Mouse (Mus musculus) hindbrain, embryonic 14.5 days (tissue): Measurements from ENCODE around the gene Gm10272. TPM values are rescaled to one million over a fixed set of nuclear protein-coding genes. Genes with fewer than 3 reads are reported as not detected.

Source experiments
- ATAC-seq: fragments of 200-750 bp; cut with Nextera tagmentation; 2 replicates; pipeline ENCODE4 v1.8.0; 2017; ENCODE audit warnings: moderate number of reproducible peaks, mild to moderate bottlenecking, moderate TSS enrichment, moderate library complexity; ENCODE audit not compliant: low FRiP score
- DNase-seq: peaks from one replicate; pipeline ENCODE4 v3.0.0-alpha.2; 2015; ENCODE audit warnings: low spot score
- H3K27ac ChIP-seq: fragments of 300-500 bp; sonication (generic); 2 replicates; pipeline ENCODE4 v1.5.1; 2014; ENCODE audit warnings: mild to moderate bottlenecking, moderate library complexity
- H3K27me3 ChIP-seq: fragments of 300-500 bp; sonication (generic); 2 replicates; pipeline ENCODE4 v1.6.1; 2014; ENCODE audit warnings: mild to moderate bottlenecking, low read length, mixed read lengths; ENCODE audit not compliant: control insufficient read depth, insufficient read depth
- H3K36me3 ChIP-seq: fragments of 300-500 bp; sonication (generic); replicated peaks from 2 replicates; pipeline ENCODE4 v1.6.1; 2014; ENCODE audit not compliant: control insufficient read depth, insufficient read depth
- H3K4me1 ChIP-seq: fragments of 300-500 bp; sonication (generic); replicated peaks from 2 replicates; pipeline ENCODE4 v1.6.1; 2014; ENCODE audit warnings: antibody characterized with exemption, low read length, mixed read lengths; ENCODE audit not compliant: control insufficient read depth, insufficient read depth
- H3K4me2 ChIP-seq: fragments of 300-500 bp; sonication (generic); replicated peaks from 2 replicates; pipeline ENCODE4 v1.6.1; 2014; ENCODE audit warnings: mild to moderate bottlenecking, moderate library complexity
- H3K4me3 ChIP-seq: fragments of 300-500 bp; sonication (generic); replicated peaks from 2 replicates; pipeline ENCODE4 v1.5.1; 2014; ENCODE audit warnings: mild to moderate bottlenecking, low read length
- H3K9ac ChIP-seq: fragments of 300-500 bp; sonication (generic); 2 replicates; pipeline ENCODE4 v1.6.1; 2014
- H3K9me3 ChIP-seq: fragments of 300-500 bp; sonication (generic); 2 replicates; pipeline ENCODE4 v1.6.1; 2016; ENCODE audit warnings: low read length; ENCODE audit not compliant: control insufficient read depth
- WGBS: fragments of 180-500 bp; shearing (Covaris S2); extraction: QIAGEN DNeasy Blood & Tissue Kit; methylation state at CpG from one replicate; pipeline ENCODE4 v1.1.7; 2014; 5-methylcytosine and 5-hydroxymethylcytosine counted together
- polyA plus RNA-seq: library from polyadenylated mRNA; unstranded; fragments of >200 nt; fragmentation: Nextera tagmentation; extraction: Ambion mirVana; gene quantifications from 2 replicates; pipeline ENCODE4 v1.2.1, GENCODE M21; 2014

Gm10272 gene
- polyA plus RNA-seq: not detected in 2 replicates

DNA sequence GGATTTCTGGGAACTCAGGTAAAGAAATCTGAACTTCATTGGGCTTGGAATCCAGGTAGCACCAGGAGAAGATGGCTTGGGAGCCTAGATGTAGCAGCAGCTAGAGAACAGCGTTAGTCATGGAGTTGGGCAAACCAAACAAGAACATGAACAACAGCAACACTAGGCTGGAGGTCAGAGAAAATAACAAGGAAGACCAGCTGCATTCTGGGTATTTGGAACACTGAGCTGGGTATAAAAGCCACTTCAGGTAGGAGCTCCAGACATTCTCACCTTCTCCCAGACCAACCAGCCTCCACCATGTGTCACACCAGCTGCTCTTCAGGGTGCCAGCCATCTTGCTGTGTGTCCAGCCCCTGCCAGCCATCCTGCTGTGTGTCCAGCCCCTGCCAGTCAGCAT is at the start of gene Gm10272:
Gene Gm10272, plus strand, starts transcription at position 301 of the 400 bp plus-strand sequence.
- Histone ChIP-seq H3K4me3 (no peak within 1 kb of the TSS), H3K27ac (no peak within 1 kb of the TSS), H3K4me1 (no peaks in the 10 kb centered on the region), H3K9ac (no peak within 1 kb of the TSS), H3K27me3 (no peaks in the 10 kb centered on the region), H3K36me3 (no peaks in the 10 kb centered on the region), H3K9me3 (peaks cover 10% of the 10 kb centered on the region; the same call in 1 of the 2 replicates), H3K4me2 (no peak within 1 kb of the TSS)
- ATAC-seq (no peak), DNase-seq (no peak)
- 100% methylated on average over 1 of the region's 1 CpGs for WGBS

GRCm38 (mm10) chr10:77658286-77658994 is 48.0 kb upstream of the Gm10272 start:
- Histone ChIP-seq H3K4me1 (no peaks in the 10 kb centered on the region), H3K27ac (no peak overlapping the region), H3K36me3 (no peaks in the 10 kb centered on the region), H3K9ac (no peak overlapping the region), H3K9me3 (0 out of 2 replicates have a peak, but pooled peaks cover 3% of the 10 kb centered on the region), H3K27me3 (no peaks in the 10 kb centered on the region), H3K4me3 (no peak overlapping the region), H3K4me2 (no peak overlapping the region)
- ATAC-seq (0 out of 2 replicates have a peak, but pooled peaks have one; percentile 14), DNase-seq (no peak)
- 68% methylated on average over 15 of the region's 15 CpGs for WGBS

DNA sequence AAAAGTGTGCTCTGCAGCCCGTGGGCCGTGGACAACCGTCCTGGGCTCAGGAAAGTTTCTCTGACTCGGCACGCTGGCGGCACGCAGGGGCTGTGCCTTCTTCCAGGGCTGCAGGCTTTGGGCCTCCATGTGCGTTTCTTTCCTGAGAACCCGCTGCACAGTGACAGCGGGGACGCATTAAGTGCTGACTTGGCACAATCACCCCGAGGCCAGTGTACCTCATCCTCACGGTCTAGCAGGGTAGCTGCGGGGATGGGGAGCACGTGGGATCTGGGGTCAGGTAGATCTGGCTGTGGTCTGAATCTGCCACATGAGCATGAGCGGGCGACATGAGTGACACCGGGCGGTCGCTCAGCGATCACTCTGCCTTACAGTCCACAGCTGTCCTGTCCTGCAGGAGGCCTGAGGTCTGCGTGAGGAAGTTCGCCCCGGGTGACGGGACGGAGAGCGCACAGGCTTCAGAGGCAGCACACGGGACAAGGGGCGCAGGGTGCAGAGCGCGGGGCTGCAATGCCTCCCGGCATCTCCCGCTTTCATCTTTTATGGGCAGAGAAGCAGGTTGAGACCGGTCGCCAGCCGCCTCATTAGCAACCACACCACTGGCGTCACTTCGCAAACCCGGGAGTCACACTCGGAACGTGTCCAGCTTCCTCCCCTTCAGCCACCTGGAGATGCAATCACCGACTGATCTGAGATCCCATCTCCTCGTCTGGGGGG is 42.3 kb upstream of the Gm10272 start:
- no peak overlapping the region for H3K4me2 ChIP-seq
- H3K4me3 ChIP-seq: no peak overlapping the region
- no peaks in the 10 kb centered on the region for H3K27me3 ChIP-seq
- H3K9ac ChIP-seq: no peak overlapping the region
- H3K9me3 ChIP-seq: 0 out of 2 replicates have a peak, but pooled peaks cover 3% of the 10 kb centered on the region
- H3K36me3 ChIP-seq: no peaks in the 10 kb centered on the region
- DNase-seq (no peak), ATAC-seq (no peak)
- 59% methylated on average over 43 of the region's 43 CpGs for WGBS
- H3K4me1 ChIP-seq: no peaks in the 10 kb centered on the region
- H3K27ac ChIP-seq: no peak overlapping the region

DNA sequence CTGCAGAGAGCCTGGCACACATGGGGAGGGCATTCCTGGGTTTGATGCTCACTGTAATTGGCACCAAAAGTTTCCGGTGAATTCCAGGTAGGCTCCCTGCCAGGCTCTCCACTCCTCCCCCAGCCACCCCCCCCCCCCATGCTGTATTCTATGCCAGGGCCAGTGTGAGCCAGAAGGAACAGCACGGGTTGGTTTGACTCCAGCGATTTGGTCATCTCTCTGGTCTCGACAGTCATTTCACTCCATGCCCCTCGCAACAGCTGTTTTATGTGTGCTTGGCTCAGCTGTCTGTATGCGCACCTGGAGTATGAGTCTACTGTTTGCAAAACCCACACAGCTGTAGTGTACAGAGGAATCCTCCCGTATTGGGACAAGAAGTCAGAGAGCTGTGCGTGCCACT is 40.1 kb upstream of the Gm10272 start:
- 76% methylated on average over 8 of the region's 8 CpGs for whole genome bisulfite sequencing
- H3K4me1 ChIP-seq: no peaks in the 10 kb centered on the region
- no peaks in the 10 kb centered on the region for H3K27me3 ChIP-seq
- no peak for DNase-seq
- H3K36me3 ChIP-seq: no peaks in the 10 kb centered on the region
- no peak overlapping the region for H3K4me3 ChIP-seq
- no peak overlapping the region for H3K27ac ChIP-seq
- H3K4me2 ChIP-seq: no peak overlapping the region
- H3K9me3 ChIP-seq: no peaks in the 10 kb centered on the region
- no peak for ATAC-seq
- no peak overlapping the region for H3K9ac ChIP-seq

- Histone ChIP-seq H3K27me3 (no peaks in the 10 kb centered on the region), H3K36me3 (no peaks in the 10 kb centered on the region), H3K9me3 (no peaks in the 10 kb centered on the region), H3K4me3 (no peak overlapping the region), H3K27ac (no peak overlapping the region), H3K9ac (no peak overlapping the region), H3K4me2 (no peak overlapping the region), H3K4me1 (no peaks in the 10 kb centered on the region)
- ATAC-seq (no peak), DNase-seq (no peak)
- 87% methylated on average over 4 of the region's 4 CpGs for WGBS
These were observed 39.0 kb upstream of the Gm10272 start for GRCm38 (mm10) chr10:77667402-77667801.

- 85% methylated on average over 4 of the region's 4 CpGs for WGBS
- H3K4me3 ChIP-seq: no peak overlapping the region
- no peak for DNase-seq
- no peaks in the 10 kb centered on the region for H3K4me1 ChIP-seq
- no peak overlapping the region for H3K9ac ChIP-seq
- H3K27me3 ChIP-seq: peaks cover 2% of the 10 kb centered on the region; the same call in 1 of the 2 replicates
- no peak overlapping the region for H3K4me2 ChIP-seq
- no peaks in the 10 kb centered on the region for H3K9me3 ChIP-seq
- H3K27ac ChIP-seq: no peak overlapping the region
- no peak for ATAC-seq
- no peaks in the 10 kb centered on the region for H3K36me3 ChIP-seq
These were observed 35.7 kb upstream of the Gm10272 start for GRCm38 (mm10) chr10:77670710-77671109.

GRCm38 (mm10) chr10:77671519-77671918 is 34.9 kb upstream of the Gm10272 start:
- H3K4me1 ChIP-seq: no peaks in the 10 kb centered on the region
- H3K27ac ChIP-seq: no peak overlapping the region
- WGBS: 88% methylated on average over 4 of the region's 4 CpGs

DNA sequence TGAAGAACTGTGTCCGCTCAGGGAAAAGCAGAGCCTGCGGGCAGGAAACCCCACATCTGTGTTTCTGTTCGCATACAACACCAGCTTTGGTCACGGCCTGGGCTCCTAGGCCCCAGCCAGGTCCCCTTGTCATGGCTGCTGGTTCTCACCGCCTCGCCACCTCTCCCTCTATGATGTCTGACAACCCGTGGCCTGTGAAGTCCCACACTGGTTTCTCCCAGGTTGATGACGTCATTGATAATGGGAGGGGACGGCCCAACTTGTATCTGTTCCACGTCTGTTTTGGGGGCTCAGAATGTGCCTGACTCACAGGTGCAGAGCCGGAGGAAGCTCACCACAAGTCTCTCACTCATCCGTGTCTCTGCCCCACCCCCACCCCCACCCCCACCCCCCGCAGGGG is 32.7 kb upstream of the Gm10272 start:
- Histone ChIP-seq H3K27ac (no peak overlapping the region), H3K4me2 (no peak overlapping the region), H3K9me3 (no peaks in the 10 kb centered on the region), H3K36me3 (no peaks in the 10 kb centered on the region), H3K9ac (no peak overlapping the region), H3K4me3 (no peak overlapping the region), H3K27me3 (peaks cover 30% of the 10 kb centered on the region), H3K4me1 (peaks cover 8% of the 10 kb centered on the region; the same call in 1 of the 2 replicates)
- ATAC-seq (no peak), DNase-seq (no peak)
- WGBS: 64% methylated on average over 13 of the region's 13 CpGs

More at GRCm38 (mm10) chr10:77671519-77671918, 34.9 kb upstream of the Gm10272 start:
- Histone ChIP-seq H3K4me2 (no peak overlapping the region), H3K9ac (no peak overlapping the region), H3K9me3 (no peaks in the 10 kb centered on the region), H3K36me3 (no peaks in the 10 kb centered on the region), H3K27me3 (peaks cover 9% of the 10 kb centered on the region; the same call in 1 of the 2 replicates), H3K4me3 (no peak overlapping the region)
- DNase-seq (no peak), ATAC-seq (no peak)

DNA sequence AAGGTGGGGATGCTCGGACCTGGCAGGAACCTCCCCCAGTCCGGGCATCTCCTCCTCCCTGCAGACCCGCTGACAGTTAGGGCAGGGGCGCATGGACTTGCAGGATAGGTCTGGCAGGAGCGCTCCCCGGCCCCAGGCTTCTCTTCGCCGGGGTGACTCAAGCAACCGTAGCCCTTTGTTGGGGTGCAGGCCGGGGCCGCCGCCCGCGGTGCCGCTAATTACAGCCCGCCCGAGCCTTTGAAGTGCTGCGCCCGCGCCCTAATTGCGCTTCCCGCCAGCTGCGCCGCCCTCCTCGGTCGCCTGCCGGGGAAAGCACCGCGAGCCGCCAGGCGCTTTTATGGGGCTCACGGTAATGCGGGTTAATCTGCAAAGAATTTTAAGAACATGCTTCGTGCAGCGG is 28.9 kb upstream of the Gm10272 start:
- DNase-seq (no peak), ATAC-seq (0 out of 2 replicates have a peak, but pooled peaks have one; percentile 24)
- Histone ChIP-seq H3K4me3 (peak overlapping the region; percentile 22), H3K4me1 (peaks cover 8% of the 10 kb centered on the region; the same call in 1 of the 2 replicates), H3K4me2 (peak overlapping the region; percentile 56), H3K27me3 (peaks cover 41% of the 10 kb centered on the region), H3K9ac (0 out of 2 replicates have a peak overlapping the region, but pooled peaks have one; percentile 17), H3K27ac (no peak overlapping the region), H3K36me3 (no peaks in the 10 kb centered on the region), H3K9me3 (no peaks in the 10 kb centered on the region)
- under 1% methylated on average over 35 of the region's 35 CpGs for WGBS
